Mouse (Mus musculus) spleen, postnatal 36 days (tissue): Measurements from ENCODE around the gene Txnrd2.
A peak's percentile ranks its signal among the peaks of the same experiment; 100 is the strongest.

Experiments used
- DNase-seq, 2 experiments: peaks; one replicate each; pipeline ENCODE4 v3.0.0; 2022; ENCODE audit warnings: low spot score in 2 of 2, mixed read lengths in 1 of 2

Txnrd2 gene

GRCm38 (mm10) chr16:18451486-18452181, 25.4 kb downstream of the Txnrd2 start:
- DNase-seq, result no peak

- DNase-seq, result no peak
Observed at GRCm38 (mm10) chr16:18452361-18452862, 26.2 kb downstream of the Txnrd2 start.

GRCm38 (mm10) chr16:18453846-18454245, 27.7 kb downstream of the Txnrd2 start:
- DNase-seq, result no peak

GRCm38 (mm10) chr16:18455407-18455806, 29.2 kb downstream of the Txnrd2 start:
- no peak for DNase-seq

- DNase-seq, result no peak
Observed at GRCm38 (mm10) chr16:18458661-18459060, 32.5 kb downstream of the Txnrd2 start.

- DNase-seq, result no peak
Observed at GRCm38 (mm10) chr16:18459335-18459954, 33.3 kb downstream of the Txnrd2 start.

- DNase-seq, result peak; percentile 43 to 52
Observed at GRCm38 (mm10) chr16:18459955-18460370, 33.8 kb downstream of the Txnrd2 start.

- no peak for DNase-seq
Observed at GRCm38 (mm10) chr16:18460826-18461225, 34.6 kb downstream of the Txnrd2 start.

- no peak for DNase-seq
Observed at GRCm38 (mm10) chr16:18462031-18462430, 35.8 kb downstream of the Txnrd2 start.

GRCm38 (mm10) chr16:18462598-18462997, 36.4 kb downstream of the Txnrd2 start:
- no peak for DNase-seq

GRCm38 (mm10) chr16:18464271-18464670, 38.1 kb downstream of the Txnrd2 start:
- no peak for DNase-seq

- DNase-seq, result no peak
Observed at GRCm38 (mm10) chr16:18470829-18471228, 44.6 kb downstream of the Txnrd2 start.

- no peak for DNase-seq
Observed at GRCm38 (mm10) chr16:18471381-18471955, 45.3 kb downstream of the Txnrd2 start.

- DNase-seq, result no peak
Observed at GRCm38 (mm10) chr16:18471976-18472375, 45.8 kb downstream of the Txnrd2 start.

GRCm38 (mm10) chr16:18472416-18472815, 46.2 kb downstream of the Txnrd2 start:
- DNase-seq, result no peak

- no peak for DNase-seq
Observed at GRCm38 (mm10) chr16:18472976-18473375, 46.8 kb downstream of the Txnrd2 start.

- no peak for DNase-seq
Observed at GRCm38 (mm10) chr16:18474021-18474420, 47.8 kb downstream of the Txnrd2 start.

- no peak for DNase-seq
Observed at GRCm38 (mm10) chr16:18477996-18478395, 51.8 kb downstream of the Txnrd2 start.

- peak in 1 of 2 experiments; percentile 16 for DNase-seq
Observed at GRCm38 (mm10) chr16:18479667-18480066, 53.5 kb downstream of the Txnrd2 start.

- no peak for DNase-seq
Observed at GRCm38 (mm10) chr16:18480933-18481485, 54.8 kb downstream of the Txnrd2 start.

- no peak for DNase-seq
Observed at GRCm38 (mm10) chr16:18482431-18482830, 56.2 kb downstream of the Txnrd2 start.

GRCm38 (mm10) chr16:18483839-18484238, 57.7 kb downstream of the Txnrd2 start:
- DNase-seq, result no peak
